Mouse (Mus musculus) midbrain, embryonic 16.5 days (tissue): ENCODE data around the gene Unc13b. TPM values are rescaled to one million over a fixed set of nuclear protein-coding genes. Genes with fewer than 3 reads are reported as not detected.
A peak's percentile ranks its signal among the peaks of the same experiment; 100 is the strongest.

Experiments
- ATAC-seq: fragments of 200-750 bp; cut with Nextera tagmentation; 2 replicates; pipeline ENCODE4 v1.8.0; 2017; ENCODE audit warnings: moderate TSS enrichment
- H3K27ac ChIP-seq: fragments of 300-500 bp; sonication (generic); 2 replicates; pipeline ENCODE4 v1.5.1; 2014; ENCODE audit warnings: mild to moderate bottlenecking, low read length, mixed read lengths
- H3K27me3 ChIP-seq: fragments of 300-500 bp; sonication (generic); 2 replicates; pipeline ENCODE4 v1.6.1; 2014; ENCODE audit warnings: low read depth, low read length, mixed read lengths; ENCODE audit not compliant: control insufficient read depth, insufficient read depth
- H3K36me3 ChIP-seq: fragments of 300-500 bp; sonication (generic); 2 replicates; pipeline ENCODE4 v1.6.1; 2014; ENCODE audit warnings: mild to moderate bottlenecking, low read length, moderate library complexity, mixed read lengths; ENCODE audit not compliant: control insufficient read depth, insufficient read depth
- H3K4me1 ChIP-seq: fragments of 300-500 bp; sonication (generic); 2 replicates; pipeline ENCODE4 v1.6.1; 2014; ENCODE audit warnings: mild to moderate bottlenecking, low read length, mixed read lengths; ENCODE audit not compliant: control insufficient read depth, insufficient read depth
- H3K4me2 ChIP-seq: fragments of 300-500 bp; sonication (generic); 2 replicates; pipeline ENCODE4 v1.6.1; 2014; ENCODE audit warnings: mild to moderate bottlenecking, low read length, mixed read lengths
- H3K4me3 ChIP-seq: fragments of 300-500 bp; sonication (generic); 2 replicates; pipeline ENCODE4 v1.5.1; 2014; ENCODE audit warnings: low read depth, mild to moderate bottlenecking, low read length, moderate library complexity, mixed read lengths
- H3K9ac ChIP-seq: fragments of 300-500 bp; sonication (generic); 2 replicates; pipeline ENCODE4 v1.6.1; 2014; ENCODE audit warnings: low read depth, low read length, mixed read lengths
- H3K9me3 ChIP-seq: fragments of 300-500 bp; sonication (generic); replicated peaks from 2 replicates; pipeline ENCODE4 v1.6.1; 2014; ENCODE audit warnings: mild to moderate bottlenecking, low read length, mixed read lengths; ENCODE audit not compliant: control insufficient read depth, poor library complexity, severe bottlenecking
- WGBS: fragments of 180-500 bp; shearing (Covaris S2); extraction: QIAGEN DNeasy Blood & Tissue Kit; methylation state at CpG from one replicate; pipeline ENCODE4 v1.1.7; 2014; 5-methylcytosine and 5-hydroxymethylcytosine counted together
- polyA plus RNA-seq: library from polyadenylated mRNA; unstranded; fragments of >200 nt; fragmentation: Nextera tagmentation; extraction: Ambion mirVana; gene quantifications from 2 replicates; pipeline ENCODE4 v1.2.1, GENCODE M21; 2015

Gene Unc13b
- polyA plus RNA-seq, 1 experiment from 2014 or later = 19.5 TPM

- Histone ChIP-seq H3K9me3 (no peaks in the 10 kb centered on the region), H3K36me3 (no peaks in the 10 kb centered on the region), H3K27me3 (no peaks in the 10 kb centered on the region), H3K27ac (peak overlapping the region; percentile 91), H3K9ac (peak overlapping the region; percentile 65), H3K4me2 (peak overlapping the region; percentile 65), H3K4me3 (peak overlapping the region; percentile 51), H3K4me1 (peaks cover 43% of the 10 kb centered on the region)
- peak; percentile 69 for ATAC-seq
- 5% methylated on average over 7 of the region's 7 CpGs for WGBS
Observed at GRCm38 (mm10) chr4:43043644-43044357, 15.0 kb upstream of the Unc13b start.

DNA sequence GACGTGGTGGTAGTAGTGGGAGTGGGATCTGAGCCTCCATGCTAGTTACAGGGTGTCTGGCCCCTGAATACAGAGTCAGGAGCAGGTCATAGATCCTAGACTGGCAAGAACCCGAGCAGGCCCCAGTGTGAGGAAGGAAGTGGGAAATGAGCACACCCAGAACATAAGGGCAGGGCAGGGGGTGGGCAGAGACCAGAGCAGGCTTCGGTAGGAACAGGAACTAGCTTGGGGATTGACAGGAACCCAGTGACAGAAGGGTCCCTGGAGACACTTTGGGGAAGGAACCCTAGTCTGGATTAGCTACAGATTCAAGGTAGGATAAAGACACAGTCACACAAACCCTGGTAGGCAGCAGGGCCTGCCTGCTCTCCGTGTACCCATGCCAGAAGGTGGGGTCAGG is 14.1 kb upstream of the Unc13b start:
- H3K4me1 ChIP-seq = peaks cover 34% of the 10 kb centered on the region
- H3K36me3 ChIP-seq = no peaks in the 10 kb centered on the region
- peak overlapping the region; percentile 65 for H3K9ac ChIP-seq
- no peak for ATAC-seq
- H3K4me2 ChIP-seq = peak overlapping the region; percentile 65
- 0% methylated on average over 4 of the region's 4 CpGs for WGBS
- H3K27ac ChIP-seq = peak overlapping the region; percentile 91
- H3K27me3 ChIP-seq = no peaks in the 10 kb centered on the region
- peak overlapping the region; percentile 51 for H3K4me3 ChIP-seq
- no peaks in the 10 kb centered on the region for H3K9me3 ChIP-seq

- 0% methylated on average over 13 of the region's 13 CpGs for WGBS
- Histone ChIP-seq H3K4me2 (peak overlapping the region; percentile 65), H3K4me3 (peak overlapping the region; percentile 51), H3K9ac (peak overlapping the region; percentile 65), H3K9me3 (no peaks in the 10 kb centered on the region), H3K4me1 (peaks cover 34% of the 10 kb centered on the region), H3K36me3 (no peaks in the 10 kb centered on the region), H3K27ac (peak overlapping the region; percentile 91), H3K27me3 (no peaks in the 10 kb centered on the region)
- ATAC-seq = peak; percentile 18; the same call in 1 of the 2 replicates
Observed at GRCm38 (mm10) chr4:43045285-43045658, 13.5 kb upstream of the Unc13b start.

DNA sequence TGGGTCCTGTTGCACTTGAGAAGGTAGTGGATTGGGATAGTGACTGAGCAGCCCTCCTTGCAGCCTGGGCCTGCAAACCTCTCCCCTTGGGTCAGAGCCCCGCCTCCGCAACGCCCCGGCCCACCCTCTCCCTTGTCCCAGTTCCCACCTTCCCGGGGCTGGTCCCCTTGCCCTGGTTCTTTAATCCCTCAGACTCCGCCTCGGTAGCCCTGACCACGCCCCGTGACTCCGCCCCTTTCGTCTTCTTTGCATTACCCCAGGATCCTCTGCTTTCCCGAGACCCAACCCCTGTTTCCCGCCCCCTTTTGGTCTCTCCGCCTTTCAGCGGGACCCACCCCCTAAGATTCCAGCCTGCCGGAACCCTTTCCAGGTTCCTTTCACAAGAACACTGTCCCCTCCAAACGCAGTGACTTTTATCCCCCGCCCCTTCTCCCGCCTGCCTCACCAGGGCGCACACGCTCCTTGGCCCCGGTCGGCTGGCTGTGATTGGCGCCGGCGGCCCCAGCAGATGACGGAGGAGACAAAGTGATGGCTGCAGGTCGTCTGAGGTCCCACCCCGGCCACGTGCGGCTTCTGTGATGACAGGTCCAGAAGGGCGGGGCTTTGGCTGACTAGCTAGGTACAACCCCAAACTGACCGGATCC is 13.0 kb upstream of the Unc13b start, which contains the start of gene Fam214b:
Gene Fam214b (minus strand): TSS at position 562 of the 644 bp plus-strand sequence.
- Histone ChIP-seq H3K36me3 (no peaks in the 10 kb centered on the region), H3K27me3 (no peaks in the 10 kb centered on the region), H3K9me3 (no peaks in the 10 kb centered on the region), H3K4me2 (peak within 1 kb of the TSS; percentile 65), H3K4me1 (peaks cover 30% of the 10 kb centered on the region), H3K27ac (peak within 1 kb of the TSS; percentile 91), H3K4me3 (peak within 1 kb of the TSS; percentile 51), H3K9ac (peak within 1 kb of the TSS; percentile 73)
- ATAC-seq = peak; percentile 87
- under 1% methylated on average over 33 of the region's 33 CpGs for WGBS

DNA sequence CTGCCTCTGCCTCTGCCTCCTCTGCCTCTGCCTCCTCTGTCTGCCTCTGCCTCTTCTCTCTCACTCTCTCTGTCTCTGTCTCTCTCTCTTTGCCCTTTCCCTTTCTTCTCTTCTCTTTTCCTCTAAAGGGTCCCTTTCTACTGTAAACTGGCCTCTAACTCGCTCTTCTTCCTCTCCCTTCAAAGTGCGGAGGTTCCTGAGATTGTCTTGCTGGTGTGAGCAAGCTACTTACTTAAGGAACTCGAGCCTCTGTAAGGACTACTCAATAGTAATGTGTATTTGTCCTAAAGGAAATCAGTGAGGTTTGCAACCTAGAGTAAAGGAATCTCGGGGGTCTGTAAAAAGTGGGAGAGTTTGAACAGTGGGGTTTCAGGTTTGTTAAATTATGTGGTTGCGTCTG is 12.1 kb upstream of the Unc13b start:
- WGBS = 67% methylated on average over 5 of the region's 5 CpGs
- peak overlapping the region; percentile 65; the same call in 1 of the 2 replicates for H3K4me2 ChIP-seq
- H3K27me3 ChIP-seq = no peaks in the 10 kb centered on the region
- ATAC-seq = no peak
- no peaks in the 10 kb centered on the region for H3K36me3 ChIP-seq
- H3K9ac ChIP-seq = no peak overlapping the region
- H3K4me3 ChIP-seq = no peak overlapping the region
- H3K9me3 ChIP-seq = no peaks in the 10 kb centered on the region
- no peak overlapping the region for H3K27ac ChIP-seq
- peaks cover 28% of the 10 kb centered on the region for H3K4me1 ChIP-seq

DNA sequence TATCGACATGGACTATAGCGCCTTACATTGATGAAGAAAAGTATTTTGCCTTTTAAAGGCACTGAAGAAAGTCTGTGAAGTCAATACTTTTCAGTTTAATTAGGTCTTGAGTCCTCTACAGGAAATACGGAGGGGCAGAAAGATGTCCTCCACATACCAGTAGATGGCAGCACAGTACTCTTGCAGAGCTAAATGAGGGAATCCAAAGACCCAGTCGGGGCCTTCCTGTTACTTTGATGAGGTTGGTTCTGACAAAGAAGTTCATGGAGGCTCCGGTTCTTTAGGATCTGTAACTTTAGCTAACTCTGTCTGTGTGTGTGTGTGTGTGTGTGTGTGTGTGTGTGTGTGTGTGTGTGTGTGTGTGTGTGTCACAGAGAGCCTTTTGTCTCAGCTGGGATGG is 11.5 kb upstream of the Unc13b start:
- H3K4me3 ChIP-seq = no peak overlapping the region
- peaks cover 28% of the 10 kb centered on the region for H3K4me1 ChIP-seq
- no peaks in the 10 kb centered on the region for H3K9me3 ChIP-seq
- no peaks in the 10 kb centered on the region for H3K36me3 ChIP-seq
- H3K27me3 ChIP-seq = no peaks in the 10 kb centered on the region
- H3K27ac ChIP-seq = no peak overlapping the region
- H3K9ac ChIP-seq = no peak overlapping the region
- WGBS = 5% methylated on average over 5 of the region's 5 CpGs
- ATAC-seq = no peak
- H3K4me2 ChIP-seq = peak overlapping the region; percentile 1; the same call in 1 of the 2 replicates

- 14% methylated on average over 4 of the region's 4 CpGs for WGBS
- no peak for ATAC-seq
- H3K9ac ChIP-seq = no peak overlapping the region
Observed at GRCm38 (mm10) chr4:43052627-43053026, 6.1 kb upstream of the Unc13b start.

GRCm38 (mm10) chr4:43057654-43058053 is 1.1 kb upstream of the Unc13b start:
- Histone ChIP-seq H3K9ac (no peak overlapping the region), H3K4me3 (no peak overlapping the region), H3K9me3 (no peaks in the 10 kb centered on the region), H3K4me2 (no peak overlapping the region), H3K27ac (no peak overlapping the region), H3K27me3 (no peaks in the 10 kb centered on the region), H3K36me3 (no peaks in the 10 kb centered on the region), H3K4me1 (peaks cover 13% of the 10 kb centered on the region)
- 91% methylated on average over 5 of the region's 5 CpGs for WGBS
- ATAC-seq = no peak

More at GRCm38 (mm10) chr4:43052627-43053026, 6.1 kb upstream of the Unc13b start:
- Histone ChIP-seq H3K9me3 (no peaks in the 10 kb centered on the region), H3K27ac (no peak overlapping the region), H3K27me3 (no peaks in the 10 kb centered on the region), H3K4me3 (no peak overlapping the region), H3K36me3 (no peaks in the 10 kb centered on the region), H3K4me2 (no peak overlapping the region), H3K4me1 (no peaks in the 10 kb centered on the region)

DNA sequence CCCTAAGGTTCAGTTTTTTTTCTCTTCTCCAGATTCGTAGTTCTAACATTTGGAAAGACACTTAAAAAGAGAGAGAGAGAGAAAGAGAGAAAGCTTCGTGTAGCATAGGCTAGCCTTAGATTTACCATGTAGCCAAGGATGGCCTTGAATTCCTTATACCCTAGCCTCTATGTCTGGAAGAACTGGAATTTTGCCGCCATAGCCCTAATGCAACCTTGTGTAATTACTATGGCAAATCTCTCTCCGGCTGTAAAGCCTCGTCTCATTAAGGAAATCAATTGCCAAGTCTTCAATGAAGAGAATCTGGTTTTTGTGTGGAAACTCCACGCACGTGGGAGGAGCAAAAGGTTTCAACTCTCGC is 381 bp upstream of the Unc13b start:
- H3K9ac ChIP-seq = peak overlapping the region; percentile 84
- WGBS = 19% methylated on average over 8 of the region's 8 CpGs

More for the DNA sequence above, 381 bp upstream of the Unc13b start:
- Histone ChIP-seq H3K27me3 (no peaks in the 10 kb centered on the region), H3K4me3 (peak overlapping the region; percentile 88), H3K36me3 (no peaks in the 10 kb centered on the region), H3K4me1 (peaks cover 13% of the 10 kb centered on the region), H3K9me3 (no peaks in the 10 kb centered on the region), H3K27ac (peak overlapping the region; percentile 87), H3K4me2 (peak overlapping the region; percentile 73)
- peak; percentile 61 for ATAC-seq
